Mouse (Mus musculus) erythroid progenitor cell, adult 5-6 weeks (primary cell): ENCODE results near the gene Rab24. TPM values are rescaled to one million over a fixed set of nuclear protein-coding genes. Genes with fewer than 3 reads are reported as not detected.

Experiments used
- ATAC-seq: replicated peaks from 2 replicates; pipeline ENCODE4 v1.8.0; 2016; ENCODE audit warnings: moderate number of reproducible peaks, mild to moderate bottlenecking, moderate TSS enrichment, inconsistent platforms; ENCODE audit not compliant: poor library complexity, low FRiP score, severe bottlenecking
- total RNA-seq, 2 experiments: library from RNA; stranded (forward) in 1 of 2; stranded (reverse) in 1 of 2; fragments of 150-400 nt in 1 of 2; fragments of 186-747, 209-891 nt in 1 of 2; gene quantifications; 2 replicates each; pipeline versions ENCODE4 v1.2.3 to v1.2.4; 2015 to 2017; ENCODE audit warnings: low replicate concordance in 2 of 2

Gene Rab24
- 83.3 and 153 TPM in 2 replicates for total RNA-seq (2015; ENCODE audit: low replicate concordance)
- 19.8 and 40.4 TPM in 2 replicates for total RNA-seq (2017; ENCODE audit: low replicate concordance)

GRCm38 (mm10) chr13:55321434-55322129 lies at the start of gene Rab24:
Gene Rab24 (minus strand): TSS chr13:55321946.
- ATAC-seq: peak; percentile 87

- ATAC-seq: no peak
Observed at GRCm38 (mm10) chr13:55371007-55371681, 49.4 kb upstream of the Rab24 start.

GRCm38 (mm10) chr13:55370234-55370633 lies 48.5 kb upstream of the Rab24 start:
- peak; percentile 49 for ATAC-seq

GRCm38 (mm10) chr13:55369531-55370114 lies 47.9 kb upstream of the Rab24 start, which contains the start of gene Rgs14:
Gene Rgs14 (plus strand): TSS chr13:55369732.
- peak; percentile 91 for ATAC-seq

GRCm38 (mm10) chr13:55368401-55368800 lies 46.7 kb upstream of the Rab24 start:
- no peak for ATAC-seq

- peak; percentile 94 for ATAC-seq
Observed at GRCm38 (mm10) chr13:55362453-55363060, 40.8 kb upstream of the Rab24 start, which contains the start of gene Lman2. Gene Lman2 (minus strand): TSS chr13:55362783.

DNA sequence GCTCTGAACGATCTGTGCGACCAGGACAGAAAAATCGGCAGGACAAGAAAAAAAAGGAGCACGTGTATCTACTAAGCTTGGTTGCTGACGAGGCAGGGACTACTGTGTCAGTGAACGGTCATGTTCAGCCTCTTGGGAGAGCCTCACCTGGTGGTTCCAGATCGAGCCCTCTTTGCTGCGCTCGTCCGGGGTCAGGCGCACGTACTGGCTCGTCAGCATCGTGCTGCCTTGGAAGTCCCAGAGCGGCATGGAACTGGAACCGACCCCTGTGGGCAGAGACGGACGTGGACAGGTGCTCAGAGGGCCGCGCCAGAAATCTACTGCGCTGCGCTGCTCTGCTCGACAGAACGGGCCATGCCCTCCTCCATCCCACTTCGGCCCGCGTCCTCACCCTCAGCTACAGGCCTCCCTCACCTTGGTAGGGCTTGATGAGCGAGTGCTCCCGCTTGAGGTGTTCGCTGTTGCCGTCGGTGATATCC lies 40.3 kb upstream of the Rab24 start:
- ATAC-seq: peak; percentile 31

DNA sequence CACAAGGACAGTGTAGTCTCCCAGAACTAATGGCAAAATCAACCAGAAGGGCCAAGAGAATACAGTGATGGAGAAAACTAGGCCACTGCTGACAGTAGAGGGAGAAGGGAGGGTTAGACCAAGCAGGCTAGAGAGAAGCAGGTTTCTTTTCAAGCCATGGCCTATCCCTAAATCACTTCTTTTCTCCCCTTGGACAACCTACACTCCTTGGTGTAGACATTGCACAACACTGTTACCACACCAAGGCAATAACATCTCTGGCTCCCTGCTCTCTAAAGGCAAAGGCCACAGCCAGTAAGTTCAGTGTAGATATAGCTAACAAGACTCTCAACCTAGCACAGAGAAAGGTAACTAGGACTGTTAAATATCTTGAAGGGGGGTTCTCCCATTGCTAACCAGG lies 39.4 kb upstream of the Rab24 start:
- no peak for ATAC-seq

- ATAC-seq: no peak
Observed at GRCm38 (mm10) chr13:55346745-55347144, 25.0 kb upstream of the Rab24 start.

DNA sequence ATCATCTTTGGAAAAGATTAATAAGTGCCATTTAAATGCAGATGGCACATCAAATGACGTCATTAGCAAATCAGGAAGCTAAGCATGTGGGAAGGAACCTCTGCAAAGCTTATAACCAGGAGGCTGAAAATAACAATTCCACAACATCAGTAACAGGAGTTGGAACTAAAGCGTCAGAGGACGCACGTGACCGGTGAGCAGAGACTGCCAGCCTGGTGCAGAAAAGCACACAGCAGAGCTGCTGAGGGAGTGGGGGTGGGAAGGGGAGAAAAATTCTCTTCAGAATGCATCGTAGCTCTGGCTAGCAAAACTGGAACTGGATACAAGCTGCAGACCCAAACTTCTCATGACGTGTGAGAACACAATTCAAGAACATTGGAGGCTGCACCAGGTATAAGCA lies 22.5 kb upstream of the Rab24 start:
- no peak for ATAC-seq

DNA sequence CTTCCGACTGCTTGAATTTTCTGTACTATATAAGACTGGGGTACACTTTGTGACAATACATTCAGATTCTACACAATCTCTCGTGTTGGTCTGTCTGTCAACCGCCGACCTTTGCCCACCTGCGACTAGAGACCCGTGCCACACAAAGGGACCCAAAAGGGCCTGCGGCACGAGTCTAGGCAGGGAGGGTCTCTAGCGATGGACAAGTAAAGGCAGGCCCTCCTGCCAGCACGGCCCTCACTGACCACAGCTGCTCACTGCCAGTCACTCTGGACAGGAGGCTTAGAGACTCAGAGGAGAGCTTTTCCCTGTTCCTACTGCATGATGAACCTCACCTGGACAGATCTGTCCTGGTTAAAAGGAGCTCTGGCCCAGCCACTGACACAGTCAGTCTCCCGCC lies 20.7 kb upstream of the Rab24 start:
- ATAC-seq: no peak

DNA sequence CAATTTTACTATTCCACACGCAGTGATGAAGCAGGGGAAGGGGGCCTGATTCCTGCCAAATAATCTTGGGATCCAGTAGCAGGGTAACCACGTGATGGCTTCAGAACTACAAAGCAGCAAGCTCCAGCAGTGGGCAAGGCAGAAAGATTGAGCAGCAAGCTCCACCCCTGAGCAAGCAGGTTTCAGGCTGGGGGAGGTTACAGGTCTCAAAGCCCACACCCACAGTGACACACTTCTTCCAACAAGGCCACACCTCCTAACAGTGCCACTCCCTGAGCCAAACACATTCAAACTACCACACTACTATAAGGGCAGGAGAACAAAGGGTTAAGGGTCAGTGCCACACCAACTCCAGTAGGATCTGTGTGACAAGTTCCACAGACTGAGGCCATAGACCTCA lies 17.5 kb upstream of the Rab24 start:
- peak; percentile 20; the same call in 1 of the 2 replicates for ATAC-seq

DNA sequence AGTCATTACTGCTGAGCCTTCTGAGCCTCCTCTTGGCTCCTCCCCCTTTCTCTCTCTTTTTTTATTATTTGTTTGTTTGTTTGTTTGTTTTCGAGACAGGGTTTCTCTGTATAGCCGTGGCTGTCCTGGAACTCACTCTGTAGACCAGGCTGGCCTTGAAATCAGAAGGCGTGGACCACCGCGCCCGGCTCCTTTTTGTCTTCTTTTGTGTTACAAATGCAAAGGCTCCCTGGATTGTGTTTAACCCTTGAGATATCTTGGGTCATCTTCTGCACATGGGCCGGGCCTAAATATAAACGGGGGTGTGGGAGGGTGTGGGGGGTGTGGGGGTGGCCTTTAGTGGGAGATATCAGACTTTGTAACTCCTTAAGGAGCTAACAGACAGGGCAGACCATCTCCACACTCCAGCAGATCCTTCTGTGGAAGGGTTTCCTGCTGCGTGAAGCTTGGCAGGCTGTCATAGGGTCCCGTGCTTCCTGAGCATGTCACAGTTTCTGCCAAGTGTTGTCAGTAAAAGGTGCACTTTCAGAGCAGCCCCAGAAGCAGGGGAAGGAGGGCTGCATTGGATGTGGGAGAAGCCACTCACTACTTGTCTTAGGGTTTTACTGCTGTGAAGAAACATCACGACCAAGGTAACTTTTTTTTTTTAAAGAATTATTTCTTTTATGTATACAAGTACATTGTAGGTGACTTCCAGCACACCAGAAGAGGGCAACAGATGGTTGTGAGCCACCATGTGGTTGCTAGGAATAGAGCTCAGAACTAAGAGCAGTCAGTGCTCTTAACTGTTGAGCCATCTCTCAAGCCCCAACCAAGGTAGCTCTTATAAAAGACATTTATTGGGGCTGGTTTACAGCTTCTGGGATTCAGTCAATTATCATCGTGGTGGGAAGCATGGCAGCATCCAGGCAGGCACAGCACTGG lies 16.6 kb upstream of the Rab24 start:
- ATAC-seq: no peak

- no peak for ATAC-seq
Observed at GRCm38 (mm10) chr13:55337341-55337975, 15.7 kb upstream of the Rab24 start.

DNA sequence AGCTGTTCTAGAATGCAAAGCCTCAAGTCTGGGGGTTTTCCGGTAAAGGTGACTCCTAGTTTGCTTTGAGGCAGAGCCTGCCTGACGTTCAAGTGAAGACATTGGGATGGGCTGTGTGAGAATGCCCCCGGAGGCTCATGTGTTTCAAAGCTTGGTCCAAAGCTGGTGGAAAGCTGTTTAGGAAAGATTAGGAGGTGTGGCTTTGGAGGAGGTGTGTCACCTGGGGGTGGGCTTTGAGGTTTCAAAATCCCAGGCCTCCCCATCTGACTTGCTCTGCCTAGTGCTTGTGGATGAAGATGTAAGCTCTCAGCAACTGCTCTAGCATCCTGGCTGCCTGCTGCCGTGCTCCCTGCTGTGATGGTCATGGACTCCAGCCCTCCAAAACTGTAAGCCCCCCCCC lies 14.0 kb upstream of the Rab24 start:
- ATAC-seq: no peak

DNA sequence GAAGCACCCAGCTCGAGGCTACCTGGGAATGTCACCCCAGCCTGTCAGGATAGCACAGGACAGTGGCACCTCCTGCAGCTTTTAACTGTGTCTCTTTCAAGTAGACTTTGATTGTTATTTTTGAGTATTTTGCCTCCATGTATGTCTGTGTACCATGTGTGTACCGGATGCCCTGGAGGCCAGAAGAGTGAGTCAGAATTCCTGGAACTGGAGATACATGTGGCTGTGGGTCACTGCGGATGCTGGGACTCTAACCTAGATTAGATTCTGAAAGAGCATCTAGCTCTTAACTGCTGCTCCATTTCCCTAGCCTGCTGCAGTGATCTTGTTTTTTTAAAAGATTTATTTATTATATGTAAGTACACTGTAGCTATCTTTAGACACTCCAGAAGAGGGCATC lies 10.6 kb upstream of the Rab24 start:
- ATAC-seq: no peak

DNA sequence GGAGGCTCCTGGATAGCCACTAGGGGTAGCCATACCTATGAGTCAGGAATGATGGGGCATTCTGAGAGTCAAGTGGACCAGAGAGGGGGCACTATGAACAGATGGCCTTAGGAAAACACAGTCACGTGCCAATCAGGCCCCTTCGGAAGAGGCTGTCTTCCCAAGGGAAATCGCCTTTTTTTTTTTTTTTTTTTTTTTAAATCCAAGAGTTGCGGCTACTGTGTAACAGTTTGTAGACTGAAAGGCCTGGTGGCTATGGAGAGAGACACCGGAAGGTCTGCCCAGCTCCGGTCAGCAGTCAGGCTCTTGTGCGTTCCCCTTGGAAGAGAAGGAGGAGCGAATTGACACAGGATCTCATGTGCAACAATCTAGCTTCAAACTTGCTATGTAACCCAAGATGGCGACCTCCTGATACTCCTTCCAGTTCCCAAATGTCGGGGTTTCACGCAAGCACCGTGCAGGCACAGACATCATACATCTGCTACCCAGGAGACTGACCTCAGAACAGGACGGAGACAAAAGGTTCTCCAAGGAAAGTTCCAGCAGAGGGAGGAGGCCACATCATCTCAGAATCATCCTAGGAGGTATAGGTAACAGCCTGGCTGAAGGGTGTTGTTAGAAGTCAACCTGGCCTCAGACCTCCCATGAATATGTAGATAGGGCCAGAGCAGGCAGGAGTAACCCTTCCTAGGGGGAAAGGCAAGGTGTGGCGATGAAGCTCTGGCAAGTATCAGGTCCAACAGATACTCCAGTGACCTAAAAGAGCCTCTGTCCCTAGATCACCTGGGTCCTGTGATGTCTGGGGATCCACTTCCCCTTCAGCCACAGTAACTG lies 9.0 kb upstream of the Rab24 start:
- peak; percentile 70; the same call in 1 of the 2 replicates for ATAC-seq
